Mouse (Mus musculus) embryonic facial prominence, embryonic 11.5 days (tissue): ENCODE data around the gene Nav1. TPM values are rescaled to one million over a fixed set of nuclear protein-coding genes. Genes with fewer than 3 reads are reported as not detected.

ENCODE experiments used
- ATAC-seq: fragments of 200-750 bp; cut with Nextera tagmentation; replicated peaks from 2 replicates; pipeline ENCODE4 v1.8.0; 2017; ENCODE audit warnings: low read depth; ENCODE audit not compliant: insufficient number of reproducible peaks, low FRiP score, low TSS enrichment
- DNase-seq: peaks from one replicate; pipeline ENCODE4 v3.0.0-alpha.2; 2015; ENCODE audit warnings: low spot score
- H3K27ac ChIP-seq: fragments of 300-500 bp; sonication (generic); replicated peaks from 2 replicates; pipeline ENCODE4 v1.5.1; 2014; ENCODE audit warnings: mild to moderate bottlenecking, low read depth, low read length, control low read depth
- H3K27me3 ChIP-seq: fragments of 300-500 bp; sonication (generic); 2 replicates; pipeline ENCODE4 v1.6.1; 2014; ENCODE audit warnings: mild to moderate bottlenecking, low read length, moderate library complexity, mixed read lengths; ENCODE audit not compliant: control insufficient read depth, insufficient read depth
- H3K36me3 ChIP-seq: fragments of 300-500 bp; sonication (generic); replicated peaks from 2 replicates; pipeline ENCODE4 v1.6.1; 2014; ENCODE audit warnings: low read depth, mild to moderate bottlenecking, low read length, moderate library complexity, mixed read lengths; ENCODE audit not compliant: control insufficient read depth, insufficient read depth
- H3K4me1 ChIP-seq: fragments of 300-500 bp; sonication (generic); 2 replicates; pipeline ENCODE4 v1.6.1; 2014; ENCODE audit warnings: low read length, mixed read lengths; ENCODE audit not compliant: control insufficient read depth, insufficient read depth
- H3K4me2 ChIP-seq: fragments of 300-500 bp; sonication (generic); 2 replicates; pipeline ENCODE4 v1.6.1; 2014; ENCODE audit warnings: low read depth, mild to moderate bottlenecking, control low read depth, low read length, moderate library complexity
- H3K4me3 ChIP-seq: fragments of 300-500 bp; sonication (generic); 2 replicates; pipeline ENCODE4 v1.5.1; 2014; ENCODE audit warnings: low read depth, low read length, control low read depth
- H3K9ac ChIP-seq: fragments of 300-500 bp; sonication (generic); replicated peaks from 2 replicates; pipeline ENCODE4 v1.6.1; 2014; ENCODE audit warnings: mild to moderate bottlenecking, control low read depth, low read length
- H3K9me3 ChIP-seq: fragments of 300-500 bp; sonication (generic); replicated peaks from 2 replicates; pipeline ENCODE4 v1.6.1; 2016; ENCODE audit warnings: mild to moderate bottlenecking, low read length, inconsistent platforms, mixed read lengths; ENCODE audit not compliant: control insufficient read depth
- WGBS: fragments of 180-500 bp; shearing (Covaris S2); extraction: QIAGEN DNeasy Blood & Tissue Kit; methylation state at CpG from one replicate; pipeline ENCODE4 v1.1.7; 2014; 5-methylcytosine and 5-hydroxymethylcytosine counted together
- polyA plus RNA-seq: library from polyadenylated mRNA; unstranded; fragments of >200 nt; fragmentation: Nextera tagmentation; extraction: Ambion mirVana; gene quantifications from 2 replicates; pipeline ENCODE4 v1.2.1, GENCODE M21; 2014

Gene Nav1
- polyA plus RNA-seq, 1 experiment from 2014 or later = 11.9 TPM

DNA sequence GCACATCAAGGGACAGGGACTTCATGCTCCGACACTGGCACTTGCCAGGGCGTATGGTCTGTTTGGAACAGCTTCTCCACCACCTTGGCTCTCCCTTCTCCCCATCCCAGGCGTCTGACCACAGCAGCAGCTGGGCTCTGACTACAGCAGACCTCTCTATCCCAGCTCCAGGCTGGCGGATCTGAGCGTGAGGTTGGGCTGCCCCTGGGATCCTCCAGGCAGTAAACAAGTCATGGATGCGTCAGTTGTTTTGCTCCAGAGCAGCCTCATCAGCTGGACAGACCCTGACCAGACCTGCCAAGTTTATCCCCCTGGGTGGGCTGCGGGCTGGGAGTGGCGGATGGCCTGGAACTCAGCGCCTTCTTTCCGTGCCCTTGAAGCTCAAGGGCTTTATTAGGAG lies 76.0 kb downstream of the Nav1 start:
- Histone ChIP-seq H3K4me3 (no peak overlapping the region), H3K4me1 (no peaks in the 10 kb centered on the region), H3K27ac (no peak overlapping the region), H3K27me3 (no peaks in the 10 kb centered on the region), H3K9me3 (no peaks in the 10 kb centered on the region), H3K4me2 (no peak overlapping the region), H3K36me3 (no peaks in the 10 kb centered on the region), H3K9ac (no peak overlapping the region; the same call in 1 of the 2 replicates)
- DNase-seq (no peak), ATAC-seq (no peak)
- 60% methylated on average over 10 of the region's 10 CpGs for WGBS

DNA sequence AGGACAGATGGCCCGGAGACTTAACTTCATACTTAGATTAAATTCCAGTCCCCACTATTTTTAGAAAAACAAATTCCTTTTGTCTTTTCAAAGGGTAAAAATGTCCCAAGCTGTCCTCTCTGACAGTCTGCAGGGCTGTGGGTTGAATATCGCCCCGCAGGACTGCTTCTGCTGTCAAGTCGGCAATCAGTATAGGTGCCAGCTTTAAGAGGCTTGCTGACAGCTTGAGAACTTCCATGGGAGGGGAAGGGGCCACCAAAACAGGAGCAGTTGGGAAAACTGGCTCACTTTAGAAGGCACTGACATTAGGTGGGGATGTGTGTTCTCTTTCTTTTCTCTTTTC lies 82.6 kb downstream of the Nav1 start:
- H3K36me3 ChIP-seq = no peaks in the 10 kb centered on the region
- no peak overlapping the region for H3K4me2 ChIP-seq
- DNase-seq (no peak), ATAC-seq (no peak)
- no peaks in the 10 kb centered on the region for H3K9me3 ChIP-seq
- H3K9ac ChIP-seq = no peak overlapping the region
- no peaks in the 10 kb centered on the region for H3K27me3 ChIP-seq
- no peaks in the 10 kb centered on the region; the same call in 1 of the 2 replicates for H3K4me1 ChIP-seq
- 73% methylated on average over 4 of the region's 4 CpGs for WGBS
- H3K27ac ChIP-seq = no peak overlapping the region
- no peak overlapping the region for H3K4me3 ChIP-seq

DNA sequence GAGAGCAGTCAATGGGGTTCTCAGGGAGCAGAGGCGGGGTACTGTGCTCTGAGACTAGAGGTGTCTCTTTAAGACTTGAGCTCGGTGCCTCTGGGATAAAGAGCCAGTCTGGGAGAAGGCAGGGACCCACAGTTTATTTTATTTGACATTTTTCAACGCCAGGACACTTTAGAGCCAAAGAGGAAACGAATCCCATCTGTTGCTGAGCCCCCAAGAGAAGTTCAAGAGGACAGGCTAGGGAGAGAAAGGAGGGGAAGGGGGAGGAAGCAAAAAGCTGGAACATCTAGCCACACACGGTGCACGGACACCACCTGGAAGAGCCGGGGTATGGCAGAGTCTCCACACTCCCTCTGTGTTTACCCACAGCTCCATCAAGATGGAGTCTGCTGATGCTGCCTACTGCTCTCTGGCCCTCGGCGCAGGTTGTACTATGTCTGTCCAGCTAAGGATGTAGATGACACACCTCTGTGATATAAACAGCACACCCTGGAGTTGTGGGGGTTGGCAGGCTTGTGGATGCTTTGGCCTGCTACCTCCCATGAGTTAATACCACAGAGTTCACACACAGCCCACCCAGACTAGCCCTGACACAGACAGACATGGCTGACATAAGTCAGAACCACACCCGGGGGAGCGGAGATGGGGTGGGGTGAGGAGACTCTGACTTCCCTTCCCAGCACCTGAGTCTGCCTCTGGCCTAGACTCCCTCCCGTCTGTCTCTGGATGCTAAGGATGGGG lies 83.1 kb downstream of the Nav1 start:
- H3K9ac ChIP-seq = no peak overlapping the region
- no peaks in the 10 kb centered on the region for H3K36me3 ChIP-seq
- DNase-seq (peak; percentile 50), ATAC-seq (peak; percentile 44; the same call in 1 of the 2 replicates)
- H3K4me2 ChIP-seq = no peak overlapping the region
- no peaks in the 10 kb centered on the region for H3K9me3 ChIP-seq
- H3K27me3 ChIP-seq = no peaks in the 10 kb centered on the region
- H3K4me1 ChIP-seq = no peaks in the 10 kb centered on the region; the same call in 1 of the 2 replicates
- no peak overlapping the region for H3K27ac ChIP-seq
- no peak overlapping the region for H3K4me3 ChIP-seq
- WGBS = 46% methylated on average over 12 of the region's 12 CpGs

DNA sequence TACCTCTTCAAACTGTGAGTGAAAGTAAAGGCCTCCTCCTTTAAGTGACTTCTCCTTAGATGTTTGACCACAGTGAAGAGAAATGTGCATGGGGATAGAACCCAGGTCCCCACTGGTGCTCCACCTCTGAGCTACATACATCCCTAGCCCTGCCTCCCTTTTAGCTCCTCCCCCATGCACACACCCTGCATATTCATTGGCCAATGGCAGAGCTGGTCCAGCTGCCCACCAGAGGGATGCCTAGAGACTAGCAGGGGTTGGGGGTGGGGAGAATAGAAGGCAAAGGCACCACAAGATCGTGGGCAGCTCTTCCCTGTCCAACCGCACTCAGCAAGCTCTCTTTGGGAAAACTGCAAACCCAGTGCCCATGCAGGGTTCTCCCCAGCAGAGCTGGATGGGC lies 83.8 kb downstream of the Nav1 start:
- no peak overlapping the region for H3K9ac ChIP-seq
- ATAC-seq = no peak
- WGBS = 83% methylated on average over 2 of the region's 2 CpGs
- H3K27me3 ChIP-seq = no peaks in the 10 kb centered on the region
- H3K36me3 ChIP-seq = no peaks in the 10 kb centered on the region
- no peak overlapping the region for H3K27ac ChIP-seq
- H3K4me3 ChIP-seq = no peak overlapping the region
- no peak overlapping the region for H3K4me2 ChIP-seq
- DNase-seq = no peak
- no peaks in the 10 kb centered on the region; the same call in 1 of the 2 replicates for H3K4me1 ChIP-seq
- H3K9me3 ChIP-seq = no peaks in the 10 kb centered on the region

DNA sequence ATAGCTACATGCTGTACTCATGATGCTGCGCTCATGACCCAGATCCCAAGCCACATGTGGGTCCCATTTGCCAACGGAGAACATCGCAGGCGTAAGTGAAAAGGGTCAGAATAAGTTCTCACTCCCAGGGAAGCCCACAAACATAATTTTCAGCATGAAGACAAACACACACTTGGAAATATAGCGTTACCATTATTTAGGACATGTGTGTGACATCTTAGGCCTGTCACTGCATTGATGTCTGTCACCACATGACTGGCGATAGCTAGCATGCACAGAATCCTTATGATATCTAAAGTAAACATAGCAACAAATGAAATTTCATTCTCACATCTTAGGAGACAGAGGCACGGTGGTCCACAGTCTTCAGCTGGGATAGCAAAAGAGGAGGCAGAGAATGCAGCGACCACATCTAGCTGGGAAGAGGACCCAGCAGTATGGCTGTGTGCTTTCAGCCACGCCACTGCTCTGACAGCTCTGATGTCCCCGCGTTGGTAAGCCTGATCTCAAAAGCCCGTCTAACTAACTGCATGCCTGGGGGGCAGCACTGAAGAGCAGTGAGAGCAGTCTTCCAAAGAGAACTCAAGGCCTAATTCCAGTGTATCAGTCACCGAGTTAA lies 86.4 kb downstream of the Nav1 start:
- Histone ChIP-seq H3K36me3 (no peaks in the 10 kb centered on the region), H3K27ac (no peak overlapping the region), H3K4me3 (no peak overlapping the region), H3K9me3 (no peaks in the 10 kb centered on the region), H3K4me1 (peaks cover 2% of the 10 kb centered on the region), H3K27me3 (no peaks in the 10 kb centered on the region), H3K9ac (no peak overlapping the region), H3K4me2 (no peak overlapping the region)
- DNase-seq = no peak
- 76% methylated on average over 13 of the region's 13 CpGs for WGBS
- ATAC-seq = no peak

GRCm38 (mm10) chr1:135518661-135519060 lies 88.4 kb downstream of the Nav1 start:
- 59% methylated on average over 5 of the region's 5 CpGs for WGBS
- Histone ChIP-seq H3K27me3 (no peaks in the 10 kb centered on the region), H3K36me3 (no peaks in the 10 kb centered on the region), H3K27ac (no peak overlapping the region), H3K9ac (no peak overlapping the region), H3K4me3 (no peak overlapping the region), H3K4me2 (no peak overlapping the region), H3K4me1 (peaks cover 2% of the 10 kb centered on the region), H3K9me3 (no peaks in the 10 kb centered on the region)
- ATAC-seq (no peak), DNase-seq (no peak)

DNA sequence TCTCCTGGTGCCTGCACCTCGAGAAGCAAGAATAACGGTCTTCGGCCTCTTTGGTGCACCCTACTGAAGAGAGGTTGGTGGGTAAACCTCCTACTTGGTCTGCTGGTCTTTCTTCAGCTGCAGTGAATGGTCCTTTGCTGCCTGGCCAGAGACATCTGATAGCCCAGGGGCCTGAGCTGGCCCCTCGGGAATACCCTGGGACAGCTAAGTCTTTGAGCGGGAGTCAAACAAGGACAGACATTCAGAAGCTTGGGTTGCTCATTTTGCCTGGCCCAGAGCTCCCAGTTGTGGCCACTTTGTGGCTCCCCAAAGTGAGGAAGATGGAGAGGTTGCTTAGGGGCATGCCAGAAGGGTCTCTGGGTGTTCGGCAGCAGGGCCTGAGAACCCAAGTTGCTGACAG lies 89.6 kb downstream of the Nav1 start:
- peaks cover 5% of the 10 kb centered on the region for H3K4me1 ChIP-seq
- no peak for ATAC-seq

DNA sequence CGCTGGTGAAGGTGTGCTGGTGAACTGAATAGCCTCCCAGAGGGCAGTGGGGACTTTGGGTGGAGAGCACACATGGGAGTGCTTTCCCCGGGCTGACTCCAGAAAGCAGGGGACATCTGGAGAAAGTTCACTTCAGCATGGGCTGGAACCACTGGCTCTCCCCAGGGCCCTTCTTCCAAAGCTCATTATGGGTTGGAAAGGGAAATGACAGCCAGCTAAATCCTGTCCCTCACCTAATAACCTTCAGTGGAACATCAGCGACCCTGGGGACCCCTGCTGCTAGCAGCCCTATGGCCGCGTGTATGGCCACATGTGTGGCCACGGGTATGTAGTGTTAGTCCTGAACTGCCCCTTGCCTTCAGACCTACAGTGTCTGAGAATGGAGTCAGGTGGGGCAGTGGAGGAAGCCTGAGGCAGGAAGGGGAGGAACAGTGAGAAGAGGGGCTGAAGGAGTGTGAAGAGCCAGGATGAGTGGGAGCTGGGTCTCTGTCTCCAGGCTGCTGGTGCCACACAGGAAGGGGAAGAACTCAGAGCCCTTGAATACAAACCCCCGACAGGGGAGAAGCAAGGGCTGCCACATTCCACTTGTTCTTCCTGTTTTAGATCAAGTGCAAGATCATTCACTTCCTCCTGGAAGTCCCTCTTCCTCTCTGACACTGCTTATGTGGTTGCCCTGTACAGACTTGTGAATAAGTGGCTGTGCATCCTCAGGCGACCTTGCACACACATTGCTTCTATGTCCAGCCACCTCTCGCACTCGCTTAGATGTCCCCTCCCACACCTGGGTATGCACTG lies 90.4 kb downstream of the Nav1 start:
- Histone ChIP-seq H3K27ac (no peak overlapping the region), H3K4me3 (no peak overlapping the region), H3K4me1 (peaks cover 5% of the 10 kb centered on the region), H3K4me2 (no peak overlapping the region), H3K27me3 (no peaks in the 10 kb centered on the region), H3K36me3 (no peaks in the 10 kb centered on the region), H3K9ac (no peak overlapping the region), H3K9me3 (no peaks in the 10 kb centered on the region)
- ATAC-seq (no peak), DNase-seq (no peak)
- WGBS = 61% methylated on average over 10 of the region's 10 CpGs

More for the DNA sequence above, 89.6 kb downstream of the Nav1 start:
- DNase-seq = no peak
- Histone ChIP-seq H3K4me2 (no peak overlapping the region), H3K4me3 (no peak overlapping the region), H3K9me3 (no peaks in the 10 kb centered on the region), H3K9ac (no peak overlapping the region), H3K27me3 (no peaks in the 10 kb centered on the region), H3K27ac (no peak overlapping the region), H3K36me3 (no peaks in the 10 kb centered on the region)
- WGBS = 77% methylated on average over 6 of the region's 6 CpGs
